Mouse (Mus musculus) testis, adult 2 months (tissue): ENCODE measurements around the gene Fam107b. TPM values are rescaled to one million over a fixed set of nuclear protein-coding genes. Genes with fewer than 3 reads are reported as not detected.

Experiments
- H3K27ac ChIP-seq: fragments of 200-500 bp; 2 replicates; pipeline ENCODE4 v1.5.1; 2012; ENCODE audit warnings: low read depth, low read length; ENCODE audit not compliant: control insufficient read depth, insufficient read depth
- H3K27me3 ChIP-seq: fragments of 200-500 bp; 2 replicates; pipeline ENCODE4 v1.6.1; 2012; ENCODE audit warnings: mild to moderate bottlenecking, low read length, moderate library complexity; ENCODE audit not compliant: control insufficient read depth, insufficient read depth
- H3K36me3 ChIP-seq: fragments of 200-500 bp; 2 replicates; pipeline ENCODE4 v1.6.1; 2012; ENCODE audit warnings: mild to moderate bottlenecking, low read length; ENCODE audit not compliant: control insufficient read depth, insufficient read depth
- H3K4me1 ChIP-seq: fragments of 200-500 bp; 2 replicates; pipeline ENCODE4 v1.6.1; 2012; ENCODE audit warnings: low read length; ENCODE audit not compliant: control insufficient read depth, insufficient read depth
- H3K4me3 ChIP-seq: fragments of 200-500 bp; 2 replicates; pipeline ENCODE4 v1.5.1; 2012; ENCODE audit warnings: low read depth, mild to moderate bottlenecking, low read length, moderate library complexity, mixed read lengths; ENCODE audit not compliant: control insufficient read depth
- CTCF ChIP-seq: fragments of 200-500 bp; IDR thresholded peaks from 2 replicates; pipeline ENCODE4 v1.5.1; 2012; ENCODE audit warnings: low read depth, mild to moderate bottlenecking, inconsistent platforms, low read length, moderate library complexity; ENCODE audit not compliant: control insufficient read depth, insufficient read depth, insufficient replicate concordance
- POLR2A ChIP-seq: fragments of 200-500 bp; IDR thresholded peaks from 2 replicates; pipeline ENCODE4 v1.6.1; 2012; ENCODE audit warnings: low read depth, mild to moderate bottlenecking, inconsistent platforms, low read length, moderate library complexity; ENCODE audit not compliant: control insufficient read depth
- polyA plus RNA-seq: library from polyadenylated mRNA; depleted of rRNA; stranded (reverse); fragments of >200 nt; gene quantifications from 2 replicates; pipeline ENCODE4 v1.2.3, GENCODE M21; 2012

Gene Fam107b
- polyA plus RNA-seq, 1 experiment, result 75.0 TPM

- Histone ChIP-seq H3K4me1 (peaks cover 2% of the 10 kb centered on the region), H3K27ac (no peak overlapping the region), H3K4me3 (no peak overlapping the region), H3K27me3 (no peaks in the 10 kb centered on the region), H3K36me3 (no peaks in the 10 kb centered on the region)
- TF ChIP-seq CTCF (no peak), POLR2A (no peak)
Observed at GRCm38 (mm10) chr2:3668682-3669081, 98.4 kb downstream of the Fam107b start.

DNA sequence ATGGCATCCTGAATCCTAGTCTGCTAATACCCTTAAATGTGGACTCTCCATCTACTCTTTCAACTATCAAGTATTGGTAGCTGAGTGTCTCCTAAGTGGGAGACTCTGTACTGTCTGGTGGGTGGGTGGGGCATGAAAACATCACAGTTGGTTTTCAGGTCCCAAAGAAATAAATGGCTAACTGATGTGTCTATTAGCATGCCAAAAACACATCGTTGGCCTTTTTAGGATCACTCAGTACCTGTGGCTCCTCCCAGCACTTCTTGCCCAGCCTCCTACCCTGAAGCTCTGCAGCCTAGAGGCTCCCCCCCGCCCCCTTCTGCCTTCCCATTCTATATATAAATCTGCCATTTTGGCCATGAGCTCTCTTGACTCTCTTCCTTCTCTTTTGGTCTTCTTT, 99.4 kb downstream of the Fam107b start:
- no peak overlapping the region for H3K4me3 ChIP-seq
- H3K36me3 ChIP-seq, result no peaks in the 10 kb centered on the region
- peaks cover 2% of the 10 kb centered on the region for H3K4me1 ChIP-seq
- H3K27me3 ChIP-seq, result no peaks in the 10 kb centered on the region
- TF ChIP-seq CTCF (no peak), POLR2A (no peak)
- H3K27ac ChIP-seq, result no peak overlapping the region

GRCm38 (mm10) chr2:3672654-3673367, 102.5 kb downstream of the Fam107b start:
- Histone ChIP-seq H3K36me3 (no peaks in the 10 kb centered on the region), H3K4me1 (peaks cover 2% of the 10 kb centered on the region), H3K27ac (no peak overlapping the region), H3K27me3 (no peaks in the 10 kb centered on the region), H3K4me3 (no peak overlapping the region)
- TF ChIP-seq POLR2A, result no peak
- TF ChIP-seq CTCF, result no peak

GRCm38 (mm10) chr2:3675481-3675880, 105.2 kb downstream of the Fam107b start:
- no peaks in the 10 kb centered on the region for H3K36me3 ChIP-seq
- TF ChIP-seq CTCF, result no peak
- no peak for TF ChIP-seq POLR2A
- H3K27me3 ChIP-seq, result no peaks in the 10 kb centered on the region
- H3K4me3 ChIP-seq, result no peak overlapping the region
- H3K4me1 ChIP-seq, result no peaks in the 10 kb centered on the region
- no peak overlapping the region for H3K27ac ChIP-seq

GRCm38 (mm10) chr2:3682699-3683098, 112.4 kb downstream of the Fam107b start:
- Histone ChIP-seq H3K4me3 (no peak overlapping the region), H3K36me3 (no peaks in the 10 kb centered on the region), H3K27me3 (no peaks in the 10 kb centered on the region), H3K4me1 (no peaks in the 10 kb centered on the region), H3K27ac (no peak overlapping the region)
- TF ChIP-seq CTCF (no peak), POLR2A (no peak)

- H3K27me3 ChIP-seq, result no peaks in the 10 kb centered on the region
- TF ChIP-seq POLR2A, result no peak
- no peak for TF ChIP-seq CTCF
- no peak overlapping the region for H3K27ac ChIP-seq
- H3K36me3 ChIP-seq, result no peaks in the 10 kb centered on the region
- no peaks in the 10 kb centered on the region for H3K4me1 ChIP-seq
- no peak overlapping the region for H3K4me3 ChIP-seq
Observed at GRCm38 (mm10) chr2:3683343-3683742, 113.1 kb downstream of the Fam107b start.

DNA sequence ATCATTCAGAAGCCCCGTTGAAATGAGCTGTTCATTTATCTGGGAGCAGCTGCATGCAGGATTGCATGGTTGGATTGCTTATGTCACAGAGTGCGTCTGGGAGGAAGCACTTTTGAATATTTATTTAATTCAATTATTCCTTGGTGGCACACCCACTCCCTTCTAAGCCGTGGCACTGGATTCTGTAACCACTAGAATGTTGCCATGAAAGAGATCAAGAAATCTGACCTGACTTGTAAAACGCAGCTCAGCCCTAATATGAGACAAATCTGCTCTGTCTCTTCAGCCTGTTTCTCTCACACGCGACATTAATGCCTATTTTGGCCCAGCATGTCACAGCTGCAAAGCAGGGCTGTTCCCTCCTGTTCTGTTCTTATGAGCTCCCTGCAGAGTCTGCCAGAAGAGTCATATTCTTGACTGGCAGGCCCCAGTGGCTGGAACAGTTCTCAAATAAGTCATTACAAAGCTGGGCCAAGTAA, 113.5 kb downstream of the Fam107b start:
- TF ChIP-seq CTCF (no peak), POLR2A (no peak)
- no peak overlapping the region for H3K27ac ChIP-seq
- no peaks in the 10 kb centered on the region for H3K27me3 ChIP-seq
- H3K4me1 ChIP-seq, result no peaks in the 10 kb centered on the region
- no peak overlapping the region for H3K4me3 ChIP-seq
- no peaks in the 10 kb centered on the region for H3K36me3 ChIP-seq
